Mouse (Mus musculus) central nervous system, embryonic 18 days (tissue): Measurements from ENCODE around the gene Tbc1d19. TPM values are rescaled to one million over a fixed set of nuclear protein-coding genes. Genes with fewer than 3 reads are reported as not detected.

Experiments used
- polyA plus RNA-seq: library from polyadenylated mRNA; depleted of rRNA; stranded (reverse); fragments of >200 nt; gene quantifications from 2 replicates; pipeline ENCODE4 v1.2.3, GENCODE M21; 2012; rRNA removed

Tbc1d19 gene
- polyA plus RNA-seq = 68.7 and 69.4 TPM in 2 replicates

DNA sequence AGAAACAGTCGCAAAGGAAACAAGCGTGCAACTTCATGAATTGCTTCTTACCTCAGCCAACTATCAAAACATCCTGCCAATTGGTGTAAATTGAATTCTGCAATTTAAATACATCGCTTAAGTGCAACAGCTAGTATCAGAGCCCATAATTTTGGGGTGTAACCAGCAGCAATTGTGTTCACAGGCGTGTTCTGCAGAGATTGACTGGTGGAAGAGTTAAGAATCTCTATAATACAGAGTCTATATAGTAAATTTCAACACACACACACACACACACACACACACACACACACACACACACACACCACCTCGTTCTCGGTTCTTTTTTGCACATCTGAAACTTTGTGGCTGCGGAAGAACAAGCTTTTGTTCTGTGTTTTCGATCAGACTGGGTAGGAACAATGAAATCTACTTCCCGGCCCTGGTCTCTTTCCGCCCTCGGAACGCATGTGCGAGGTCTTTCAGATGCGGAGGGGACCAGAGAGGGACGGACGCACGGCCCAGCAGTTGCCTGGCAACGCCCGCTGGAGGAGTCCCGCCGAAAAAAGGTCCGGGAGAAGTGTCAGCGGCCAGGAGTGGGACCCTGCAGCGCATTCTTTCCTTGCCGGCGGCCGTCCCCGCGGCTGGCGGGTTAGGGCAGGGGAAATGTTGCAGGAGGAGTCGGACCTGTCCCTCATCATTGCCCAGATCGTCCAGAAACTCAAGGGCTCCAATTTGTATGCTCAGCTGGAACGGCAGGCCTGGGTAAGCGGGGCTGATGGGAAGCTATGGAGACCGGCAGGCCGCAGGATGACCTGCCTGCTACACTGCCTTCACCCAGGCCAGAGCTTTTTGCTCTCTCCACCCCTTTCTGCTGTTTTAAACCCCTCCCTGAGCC is at the start of gene Tbc1d19:
Gene Tbc1d19, plus strand, starts transcription at position 492 of the 877 bp plus-strand sequence.

Other genes starting within 250 kb of the Tbc1d19 start
- gene Cckar, start 101.9 kb upstream of the Tbc1d19 start, polyA plus RNA-seq = 0.57 and 0.91 TPM in 2 replicates
- 16.0 and 18.2 TPM in 2 replicates for gene Stim2, start 188.9 kb downstream of the Tbc1d19 start, polyA plus RNA-seq